Comparison of ENCODE assay signal across 1 mouse cellular context in the genomic region with DNA sequence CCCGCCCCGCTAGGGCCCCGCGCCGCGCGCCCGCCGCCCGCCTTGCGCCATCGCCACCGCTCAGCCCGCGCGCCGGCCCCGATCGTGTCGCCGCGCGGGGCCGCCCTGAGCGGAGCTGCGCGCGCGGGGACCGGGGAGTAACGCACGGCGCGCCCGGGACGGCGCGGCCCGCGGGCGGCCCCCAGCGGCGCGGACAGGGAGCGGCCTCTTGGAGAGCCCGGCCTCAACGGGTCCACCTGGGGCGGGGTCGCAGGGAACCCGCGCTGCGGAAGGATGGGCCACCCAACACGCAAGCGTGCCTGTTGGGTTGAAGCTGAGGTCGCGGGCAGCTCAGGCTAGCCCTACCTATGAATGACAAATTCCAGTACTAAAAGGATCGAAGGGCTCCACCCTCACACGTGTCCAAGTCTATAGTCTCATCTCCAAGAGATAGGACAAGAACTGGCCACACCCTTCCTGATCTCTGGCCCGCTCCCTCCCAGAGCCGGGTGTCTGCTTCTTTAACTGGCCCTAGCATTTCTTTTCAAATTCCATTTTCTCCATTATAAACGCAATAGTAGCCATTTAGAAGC.
A peak's percentile ranks its signal among the peaks of the same experiment; 100 is the strongest.
TF ChIP-seq lines count a peak whose summit lies in the region.

A gene (minus strand): TSS at position 228 of the 572 bp plus-strand sequence.

TF ChIP-seq in MEL, 35 proteins besides CTCF, POLR2A, EP300 and RAD21 (continued from another document):
- 0 out of 2 replicates have a peak, but pooled peaks have one; percentile 44 for TF ChIP-seq SIN3A (IDR thresholded peaks at IDR 0.05; ENCODE audit: low read length)
- TF ChIP-seq USF2 (IDR thresholded peaks at IDR 0.05; ENCODE audit: borderline replicate concordance in 1 of 2, insufficient read depth in 1 of 2, low read depth in 1 of 2, low read length in 2 of 2): no peak
- TF ChIP-seq CHD2 (IDR thresholded peaks at IDR 0.05; ENCODE audit: low read length): no peak
- TF ChIP-seq UBTF (IDR thresholded peaks at IDR 0.05; ENCODE audit: borderline replicate concordance, insufficient read depth, low read depth, low read length): 0 out of 2 replicates have a peak, but pooled peaks have one; percentile 57
- no peak for TF ChIP-seq HCFC1 (IDR thresholded peaks at IDR 0.05; ENCODE audit: low read depth, low read length)
- TF ChIP-seq JUND (IDR thresholded peaks at IDR 0.05; ENCODE audit: low read depth, low read length): no peak
- no peak for TF ChIP-seq ZNF384 (IDR thresholded peaks at IDR 0.05; ENCODE audit: low read depth, low read length)
- TF ChIP-seq SMC3 (IDR thresholded peaks at IDR 0.05; ENCODE audit: low read depth, low read length): no peak
- TF ChIP-seq MXI1 (IDR thresholded peaks at IDR 0.05; ENCODE audit: low read depth, low read length): peak; percentile 80
- no peak for TF ChIP-seq NELFE (IDR thresholded peaks at IDR 0.05; ENCODE audit: low read depth, low read length)
- peak; percentile 73 for TF ChIP-seq USF1 (IDR thresholded peaks at IDR 0.05; ENCODE audit: low read depth, low read length)
- no peak for TF ChIP-seq POLR2AphosphoS2 (IDR thresholded peaks at IDR 0.05; ENCODE audit: low read length)
- TF ChIP-seq TCF12 (IDR thresholded peaks at IDR 0.05; ENCODE audit: low read depth, low read length): no peak
- TF ChIP-seq MYC (IDR thresholded peaks at IDR 0.05; ENCODE audit: low read depth, low read length): peak; percentile 80
